Mouse (Mus musculus): ENCODE measurements around the gene Atp5h. TPM values are rescaled to one million over a fixed set of nuclear protein-coding genes. Genes with fewer than 3 reads are reported as not detected.
A peak's percentile ranks its signal among the peaks of the same experiment; 100 is the strongest.

Atp5h gene
- polyA plus RNA-seq, 1 experiment from 2014 or later: 835 TPM

- H3K4me2 ChIP-seq (replicated peaks): no peak overlapping the region
- H3K36me3 ChIP-seq: no peaks in the 10 kb centered on the region
- H3K9me3 ChIP-seq (replicated peaks): no peaks in the 10 kb centered on the region
- no peak overlapping the region for H3K27ac ChIP-seq
- peaks cover 63% of the 10 kb centered on the region for H3K27me3 ChIP-seq
- peaks cover 14% of the 10 kb centered on the region for H3K4me1 ChIP-seq
- no peak overlapping the region for H3K9ac ChIP-seq
- ATAC-seq (ENCODE audit: low FRiP score): no peak
- 35% methylated on average over 2 of the region's 2 CpGs for WGBS
- H3K4me3 ChIP-seq: no peak overlapping the region
These were observed 47.0 kb downstream of the Atp5h start for GRCm38 (mm10) chr11:115372737-115373136.

GRCm38 (mm10) chr11:115372015-115372414 is 47.7 kb downstream of the Atp5h start:
- ATAC-seq (ENCODE audit: low FRiP score): no peak
- H3K4me3 ChIP-seq: no peak overlapping the region
- no peak overlapping the region for H3K9ac ChIP-seq
- no peak overlapping the region for H3K4me2 ChIP-seq (replicated peaks)
- no peaks in the 10 kb centered on the region for H3K36me3 ChIP-seq
- 65% methylated on average over 1 of the region's 1 CpGs for WGBS
- peaks cover 63% of the 10 kb centered on the region for H3K27me3 ChIP-seq
- H3K27ac ChIP-seq: no peak overlapping the region
- no peaks in the 10 kb centered on the region for H3K9me3 ChIP-seq (replicated peaks)
- peaks cover 16% of the 10 kb centered on the region for H3K4me1 ChIP-seq

GRCm38 (mm10) chr11:115371354-115371753 is 48.4 kb downstream of the Atp5h start:
- no peaks in the 10 kb centered on the region for H3K9me3 ChIP-seq (replicated peaks)
- peaks cover 23% of the 10 kb centered on the region for H3K4me1 ChIP-seq
- no peak overlapping the region for H3K27ac ChIP-seq
- whole genome bisulfite sequencing: 50% methylated on average over 8 of the region's 8 CpGs
- H3K27me3 ChIP-seq: peaks cover 66% of the 10 kb centered on the region
- no peak overlapping the region for H3K4me3 ChIP-seq
- no peak overlapping the region for H3K4me2 ChIP-seq (replicated peaks)
- H3K36me3 ChIP-seq: no peaks in the 10 kb centered on the region
- no peak for ATAC-seq (ENCODE audit: low FRiP score)
- no peak overlapping the region for H3K9ac ChIP-seq

- peaks cover 71% of the 10 kb centered on the region for H3K27me3 ChIP-seq
These were observed 49.4 kb downstream of the Atp5h start for GRCm38 (mm10) chr11:115370368-115370767.

GRCm38 (mm10) chr11:115367395-115367944 is 52.3 kb downstream of the Atp5h start, which contains the start of gene Hid1:
Hid1 (minus strand) TSS chr11:115367756.
- Histone ChIP-seq H3K27ac (peak within 1 kb of the TSS; percentile 80), H3K4me3 (peak within 1 kb of the TSS; percentile 60), H3K9me3 (replicated peaks) (no peaks in the 10 kb centered on the region), H3K4me2 (replicated peaks) (peak within 1 kb of the TSS; percentile 86), H3K9ac (peak within 1 kb of the TSS; percentile 83), H3K27me3 (peaks cover 50% of the 10 kb centered on the region), H3K36me3 (no peaks in the 10 kb centered on the region; the same call in 1 of the 2 replicates), H3K4me1 (peaks cover 15% of the 10 kb centered on the region)
- ATAC-seq (ENCODE audit: low FRiP score): peak; percentile 82
- WGBS: under 1% methylated on average over 35 of the region's 39 CpGs

More at GRCm38 (mm10) chr11:115370368-115370767, 49.4 kb downstream of the Atp5h start:
- no peak for ATAC-seq (ENCODE audit: low FRiP score)
- H3K4me2 ChIP-seq (replicated peaks): no peak overlapping the region
- no peaks in the 10 kb centered on the region for H3K36me3 ChIP-seq
- 60% methylated on average over 7 of the region's 7 CpGs for whole genome bisulfite sequencing
- no peak overlapping the region for H3K27ac ChIP-seq
- no peaks in the 10 kb centered on the region for H3K9me3 ChIP-seq (replicated peaks)
- H3K9ac ChIP-seq: no peak overlapping the region
- no peak overlapping the region for H3K4me3 ChIP-seq
- H3K4me1 ChIP-seq: peaks cover 29% of the 10 kb centered on the region

GRCm38 (mm10) chr11:115366706-115367394 is 52.9 kb downstream of the Atp5h start:
- no peaks in the 10 kb centered on the region; the same call in 1 of the 2 replicates for H3K36me3 ChIP-seq
- ATAC-seq (ENCODE audit: low FRiP score): peak; percentile 69
- no peaks in the 10 kb centered on the region for H3K9me3 ChIP-seq (replicated peaks)
- H3K9ac ChIP-seq: peak overlapping the region; percentile 83
- H3K27ac ChIP-seq: peak overlapping the region; percentile 80
- peaks cover 15% of the 10 kb centered on the region for H3K4me1 ChIP-seq
- peak overlapping the region; percentile 86 for H3K4me2 ChIP-seq (replicated peaks)
- 2% methylated on average over 26 of the region's 28 CpGs for WGBS
- H3K4me3 ChIP-seq: peak overlapping the region; percentile 60
- H3K27me3 ChIP-seq: peaks cover 48% of the 10 kb centered on the region

GRCm38 (mm10) chr11:115366039-115366705 is 53.6 kb downstream of the Atp5h start:
- peak overlapping the region; percentile 60 for H3K4me3 ChIP-seq
- H3K27ac ChIP-seq: peak overlapping the region; percentile 80; the same call in 1 of the 2 replicates
- 36% methylated on average over 7 of the region's 7 CpGs for WGBS
- no peaks in the 10 kb centered on the region for H3K9me3 ChIP-seq (replicated peaks)
- peaks cover 42% of the 10 kb centered on the region for H3K27me3 ChIP-seq
- H3K4me1 ChIP-seq: peaks cover 15% of the 10 kb centered on the region
- ATAC-seq (ENCODE audit: low FRiP score): peak; percentile 39
- H3K4me2 ChIP-seq (replicated peaks): peak overlapping the region; percentile 86
- H3K36me3 ChIP-seq: no peaks in the 10 kb centered on the region; the same call in 1 of the 2 replicates
- peak overlapping the region; percentile 83 for H3K9ac ChIP-seq

Small RNAs within 50 kb of the gene (microRNA-seq; reads per million reads assigned to microRNA genes)
- gene Mir3968: not detected

Other genes starting within 250 kb of the Atp5h start
- 9.0 and 10.4 TPM in 2 replicates for gene Tmem104, start 232.5 kb downstream of the Atp5h start, polyA plus RNA-seq (2016; fragmentation: Nextera tagmentation; extraction: Ambion mirVana)
- 19.1 and 21.1 TPM in 2 replicates for gene Nat9, start 232.1 kb downstream of the Atp5h start, polyA plus RNA-seq (2016; fragmentation: Nextera tagmentation; extraction: Ambion mirVana)
- gene Grin2c, start 152.7 kb downstream of the Atp5h start, polyA plus RNA-seq (2016; fragmentation: Nextera tagmentation; extraction: Ambion mirVana): 0.21 and 0.57 TPM in 2 replicates
- 15.4 and 18.0 TPM in 2 replicates for gene Fdxr, start 142.9 kb downstream of the Atp5h start, polyA plus RNA-seq (2016; fragmentation: Nextera tagmentation; extraction: Ambion mirVana)
- 0.13 and 0.25 TPM in 2 replicates for gene Fads6, start 122.3 kb downstream of the Atp5h start, polyA plus RNA-seq (2016; fragmentation: Nextera tagmentation; extraction: Ambion mirVana)
- not detected in 2 replicates for gene Otop2, start 112.8 kb downstream of the Atp5h start, polyA plus RNA-seq (2016; fragmentation: Nextera tagmentation; extraction: Ambion mirVana)
- not detected in 2 replicates for gene Ush1g, start 97.9 kb downstream of the Atp5h start, polyA plus RNA-seq (2016; fragmentation: Nextera tagmentation; extraction: Ambion mirVana)
- 0.13 and 0.17 TPM in 2 replicates for gene Otop3, start 85.2 kb downstream of the Atp5h start, polyA plus RNA-seq (2016; fragmentation: Nextera tagmentation; extraction: Ambion mirVana)
- 26.5 and 28.0 TPM in 2 replicates for gene Hid1, start 52.2 kb downstream of the Atp5h start, polyA plus RNA-seq (2016; fragmentation: Nextera tagmentation; extraction: Ambion mirVana)
- 27.6 and 28.8 TPM in 2 replicates for gene Cdr2l, start 38.0 kb downstream of the Atp5h start, polyA plus RNA-seq (2016; fragmentation: Nextera tagmentation; extraction: Ambion mirVana)
- gene Mrpl58, start 16.2 kb downstream of the Atp5h start, polyA plus RNA-seq (2016; fragmentation: Nextera tagmentation; extraction: Ambion mirVana): 180 and 190 TPM in 2 replicates
- gene Kctd2, start 166 bp upstream of the Atp5h start, polyA plus RNA-seq (2016; fragmentation: Nextera tagmentation; extraction: Ambion mirVana): 30.0 and 33.0 TPM in 2 replicates
- 0.20 TPM in 1 of 2 replicates, not detected in the other for gene Trim80, start 20.6 kb upstream of the Atp5h start, polyA plus RNA-seq (2016; fragmentation: Nextera tagmentation; extraction: Ambion mirVana)
- gene Slc16a5, start 42.5 kb upstream of the Atp5h start, polyA plus RNA-seq (2016; fragmentation: Nextera tagmentation; extraction: Ambion mirVana): not detected in 2 replicates
- gene Armc7, start 55.7 kb upstream of the Atp5h start, polyA plus RNA-seq (2016; fragmentation: Nextera tagmentation; extraction: Ambion mirVana): 10.2 and 15.2 TPM in 2 replicates
- gene Nt5c, start 71.9 kb upstream of the Atp5h start, polyA plus RNA-seq (2016; fragmentation: Nextera tagmentation; extraction: Ambion mirVana): 81.5 and 86.5 TPM in 2 replicates
- gene Jpt1, start 94.4 kb upstream of the Atp5h start, polyA plus RNA-seq (2016; fragmentation: Nextera tagmentation; extraction: Ambion mirVana): 953 and 959 TPM in 2 replicates
- gene Sumo2, start 116.3 kb upstream of the Atp5h start, polyA plus RNA-seq (2016; fragmentation: Nextera tagmentation; extraction: Ambion mirVana): 1,185 and 1,202 TPM in 2 replicates
- 139 and 144 TPM in 2 replicates for gene Nup85, start 144.5 kb upstream of the Atp5h start, polyA plus RNA-seq (2016; fragmentation: Nextera tagmentation; extraction: Ambion mirVana)
- gene Mrps7, start 184.0 kb upstream of the Atp5h start, polyA plus RNA-seq (2016; fragmentation: Nextera tagmentation; extraction: Ambion mirVana): 86.0 and 86.6 TPM in 2 replicates
- gene Gga3, start 184.1 kb upstream of the Atp5h start, polyA plus RNA-seq (2016; fragmentation: Nextera tagmentation; extraction: Ambion mirVana): 30.3 and 33.7 TPM in 2 replicates
- 12.0 and 12.4 TPM in 2 replicates for gene Mif4gd, start 193.0 kb upstream of the Atp5h start, polyA plus RNA-seq (2016; fragmentation: Nextera tagmentation; extraction: Ambion mirVana)
- 24.7 and 26.5 TPM in 2 replicates for gene Slc25a19, start 208.3 kb upstream of the Atp5h start, polyA plus RNA-seq (2016; fragmentation: Nextera tagmentation; extraction: Ambion mirVana)

Measured in hindbrain, embryonic 12.5 days (tissue).